Mouse (Mus musculus) intestine, embryonic 14.5 days (tissue): ENCODE data around the gene 7420426K07Rik. TPM values are rescaled to one million over a fixed set of nuclear protein-coding genes. Genes with fewer than 3 reads are reported as not detected.

Experiments
- polyA plus RNA-seq: library from polyadenylated mRNA; unstranded; fragments of >200 nt; fragmentation: Nextera tagmentation; extraction: Ambion mirVana; gene quantifications from 2 replicates; pipeline ENCODE4 v1.2.1, GENCODE M21; 2014

7420426K07Rik gene
- polyA plus RNA-seq, 1 experiment from 2014 or later, result not detected

Other genes with a start within 250 kb of the 7420426K07Rik start
- gene Prr23a1, start 60.6 kb upstream of the 7420426K07Rik start, polyA plus RNA-seq, result not detected in 2 replicates
- not detected in 2 replicates for gene Prr23a2, start 46.6 kb upstream of the 7420426K07Rik start, polyA plus RNA-seq
- gene Prr23a3, start 38.4 kb upstream of the 7420426K07Rik start, polyA plus RNA-seq, result not detected in 2 replicates
- not detected in 2 replicates for gene Foxl2, start 52.2 kb downstream of the 7420426K07Rik start, polyA plus RNA-seq
- gene Faim, start 83.3 kb downstream of the 7420426K07Rik start, polyA plus RNA-seq, result 45.7 and 47.6 TPM in 2 replicates
- 1.1 and 2.8 TPM in 2 replicates for gene Gm1123, start 132.6 kb downstream of the 7420426K07Rik start, polyA plus RNA-seq
- 0.88 and 0.99 TPM in 2 replicates for gene Pik3cb, start 237.5 kb downstream of the 7420426K07Rik start, polyA plus RNA-seq